Mouse (Mus musculus) embryonic fibroblast, embryonic 13.5 days (primary cell): ENCODE data around the gene Adamts18.

ENCODE experiments used
- CTCF ChIP-seq: IDR thresholded peaks from 2 replicates; pipeline ENCODE4 v1.5.1; 2011; ENCODE audit warnings: mild to moderate bottlenecking, control low read depth, low read length, moderate library complexity, borderline replicate concordance; ENCODE audit not compliant: insufficient read depth
- POLR2A ChIP-seq: IDR thresholded peaks from 2 replicates; pipeline ENCODE4 v1.6.1; 2011; ENCODE audit warnings: low read depth, mild to moderate bottlenecking, control low read depth, low read length, moderate library complexity

GRCm38 (mm10) chr8:113791856-113792255 lies 56.7 kb downstream of the Adamts18 start:
- TF ChIP-seq CTCF (no peak), POLR2A (no peak)
